Mouse (Mus musculus) CH12.LX (cell line): Measurements from ENCODE around the gene Rab12. TPM values are rescaled to one million over a fixed set of nuclear protein-coding genes. Genes with fewer than 3 reads are reported as not detected.

ENCODE experiments used
- DNase-seq: peaks from one replicate; pipeline ENCODE4 v3.0.0-alpha.2; 2013; ENCODE audit errors: extremely low read depth
- H3K27ac ChIP-seq: 2 replicates; pipeline ENCODE4 v1.5.1; 2012; ENCODE audit warnings: low read depth, mild to moderate bottlenecking, control low read depth, moderate library complexity; ENCODE audit not compliant: insufficient read depth
- H3K27me3 ChIP-seq: replicated peaks from 2 replicates; pipeline ENCODE3; 2012; ENCODE audit warnings: inconsistent platforms
- H3K36me3 ChIP-seq, 2 experiments: replicated peaks in 1 of 2; 2 replicates each; pipeline versions ENCODE3 to v1.6.1; 2012; ENCODE audit warnings: inconsistent platforms in 1 of 2, low read length in 1 of 2, mild to moderate bottlenecking in 1 of 2, mixed read lengths in 1 of 2, moderate library complexity in 1 of 2; ENCODE audit not compliant: control insufficient read depth in 1 of 2, insufficient read depth in 1 of 2
- H3K4me1 ChIP-seq, 2 experiments: 2 replicates each; pipeline ENCODE4 v1.6.1; 2012; ENCODE audit warnings: inconsistent platforms in 1 of 2, moderate library complexity in 1 of 2; ENCODE audit not compliant: insufficient read depth in 2 of 2, control insufficient read depth in 1 of 2
- H3K4me2 ChIP-seq: 2 replicates; pipeline ENCODE4 v1.6.1; 2012; ENCODE audit warnings: low read depth, mild to moderate bottlenecking, control low read depth; ENCODE audit not compliant: poor library complexity, insufficient read depth, severe bottlenecking
- H3K4me3 ChIP-seq, 3 experiments: fragments of 150-350 bp in 1 of 3; sonication (generic) in 1 of 3; replicated peaks in 1 of 3; 2 replicates each; pipeline versions ENCODE3 to v1.5.1; 2011 to 2012; ENCODE audit warnings: low read depth in 2 of 3, low read length in 2 of 3, mild to moderate bottlenecking in 2 of 3, moderate library complexity in 2 of 3, control low read depth in 1 of 3, improper control_type of control experiment in 1 of 3, inconsistent platforms in 1 of 3, mixed read lengths in 1 of 3; ENCODE audit not compliant: poor library complexity in 1 of 3
- H3K79me2 ChIP-seq: replicated peaks from 2 replicates; pipeline ENCODE4 v1.6.1; 2012; ENCODE audit warnings: mild to moderate bottlenecking, moderate library complexity; ENCODE audit not compliant: control insufficient read depth, poor library complexity, insufficient read depth, severe bottlenecking; ENCODE audit errors: extremely low read depth
- H3K9ac ChIP-seq: 2 replicates; pipeline ENCODE4 v1.6.1; 2012; ENCODE audit warnings: low read depth, mild to moderate bottlenecking, control low read depth, moderate library complexity; ENCODE audit not compliant: insufficient read depth
- H3K9me3 ChIP-seq: replicated peaks from 2 replicates; pipeline ENCODE3; 2012; ENCODE audit warnings: low read length, inconsistent platforms, mixed read lengths
- BHLHE40 ChIP-seq: IDR thresholded peaks from 2 replicates; pipeline ENCODE4 v1.6.1; 2011; ENCODE audit warnings: mild to moderate bottlenecking, low read depth, low read length, improper control_type of control experiment
- CHD1 ChIP-seq: IDR thresholded peaks from 2 replicates; pipeline ENCODE4 v1.6.1; 2012; ENCODE audit warnings: low read depth, low read length, improper control_type of control experiment, inconsistent platforms
- CHD2 ChIP-seq: IDR thresholded peaks from 2 replicates; pipeline ENCODE4 v1.6.1; 2011; ENCODE audit warnings: low read length, improper control_type of control experiment
- E2F4 ChIP-seq: IDR thresholded peaks from 2 replicates; pipeline ENCODE4 v1.6.1; 2011; ENCODE audit warnings: low read depth, low read length, improper control_type of control experiment; ENCODE audit not compliant: insufficient replicate concordance
- EP300 ChIP-seq: IDR thresholded peaks from 2 replicates; pipeline ENCODE4 v1.6.1; 2011; ENCODE audit warnings: low read length, improper control_type of control experiment
- ETS1 ChIP-seq: conservative IDR thresholded peaks from 2 replicates; pipeline ENCODE4 v1.6.1; 2012; ENCODE audit warnings: low read depth, mild to moderate bottlenecking, inconsistent platforms, low read length, improper control_type of control experiment, moderate library complexity
- GABPA ChIP-seq: IDR thresholded peaks from 2 replicates; pipeline ENCODE4 v1.6.1; 2012; ENCODE audit warnings: low read depth, low read length, improper control_type of control experiment, inconsistent platforms; ENCODE audit not compliant: insufficient replicate concordance
- HCFC1 ChIP-seq: IDR thresholded peaks from 2 replicates; pipeline ENCODE4 v1.6.1; 2012; ENCODE audit warnings: low read depth, mild to moderate bottlenecking, inconsistent platforms, low read length, improper control_type of control experiment
- IRF4 ChIP-seq: IDR thresholded peaks from 2 replicates; pipeline ENCODE4 v1.6.1; 2014; ENCODE audit warnings: low read depth, mild to moderate bottlenecking, inconsistent platforms, low read length, improper control_type of control experiment
- MAFK ChIP-seq: IDR thresholded peaks from 2 replicates; pipeline ENCODE4 v1.6.1; 2011; ENCODE audit warnings: low read length, improper control_type of control experiment; ENCODE audit not compliant: insufficient replicate concordance
- MAX ChIP-seq: IDR thresholded peaks from 2 replicates; pipeline ENCODE4 v1.6.1; 2011; ENCODE audit warnings: low read length, improper control_type of control experiment
- MAZ ChIP-seq: IDR thresholded peaks from 2 replicates; pipeline ENCODE4 v1.6.1; 2012; ENCODE audit warnings: low read depth, mild to moderate bottlenecking, inconsistent platforms, low read length, improper control_type of control experiment, moderate library complexity
- MYC ChIP-seq: IDR thresholded peaks from 2 replicates; pipeline ENCODE4 v1.6.1; 2011; ENCODE audit warnings: low read depth, mild to moderate bottlenecking, improper control_type of control experiment, low read length
- NELFE ChIP-seq: IDR thresholded peaks from 2 replicates; pipeline ENCODE4 v1.6.1; 2011; ENCODE audit warnings: low read depth, low read length, improper control_type of control experiment
- RAD21 ChIP-seq: IDR thresholded peaks from 2 replicates; pipeline ENCODE4 v1.6.1; 2011; ENCODE audit warnings: low read depth, mild to moderate bottlenecking, low read length, improper control_type of control experiment, moderate library complexity
- SIN3A ChIP-seq: IDR thresholded peaks from 2 replicates; pipeline ENCODE4 v1.6.1; 2012; ENCODE audit warnings: low read length, improper control_type of control experiment, inconsistent platforms
- SMC3 ChIP-seq: IDR thresholded peaks from 2 replicates; pipeline ENCODE4 v1.6.1; 2011; ENCODE audit warnings: low read depth, low read length, improper control_type of control experiment
- TBP ChIP-seq: conservative IDR thresholded peaks from 2 replicates; pipeline ENCODE4 v1.6.1; 2011; ENCODE audit warnings: low read depth, low read length, improper control_type of control experiment
- TCF12 ChIP-seq: IDR thresholded peaks from 2 replicates; pipeline ENCODE4 v1.6.1; 2014; ENCODE audit warnings: low read depth, mild to moderate bottlenecking, inconsistent platforms, low read length, improper control_type of control experiment
- UBTF ChIP-seq: IDR thresholded peaks from 2 replicates; pipeline ENCODE4 v1.6.1; 2012; ENCODE audit warnings: low read depth, mild to moderate bottlenecking, inconsistent platforms, low read length, improper control_type of control experiment, moderate library complexity
- USF1 ChIP-seq: IDR thresholded peaks from 2 replicates; pipeline ENCODE4 v1.6.1; 2014; ENCODE audit warnings: low read depth, mild to moderate bottlenecking, inconsistent platforms, low read length, improper control_type of control experiment
- USF2 ChIP-seq: conservative IDR thresholded peaks from 2 replicates; pipeline ENCODE4 v1.6.1; 2011; ENCODE audit warnings: low read depth, low read length, improper control_type of control experiment
- ZC3H11A ChIP-seq: IDR thresholded peaks from 2 replicates; pipeline ENCODE4 v1.6.1; 2012; ENCODE audit warnings: low read depth, mild to moderate bottlenecking, inconsistent platforms, low read length, improper control_type of control experiment
- ZKSCAN1 ChIP-seq: IDR thresholded peaks from 2 replicates; pipeline ENCODE4 v1.6.1; 2012; ENCODE audit warnings: low read depth, inconsistent platforms, low read length, improper control_type of control experiment, borderline replicate concordance
- ZMIZ1 ChIP-seq: IDR thresholded peaks from 2 replicates; pipeline ENCODE4 v1.6.1; 2012; ENCODE audit warnings: low read depth, mild to moderate bottlenecking, inconsistent platforms, low read length, improper control_type of control experiment
- ZNF384 ChIP-seq: IDR thresholded peaks from 2 replicates; pipeline ENCODE4 v1.6.1; 2012; ENCODE audit warnings: low read depth, low read length, improper control_type of control experiment, inconsistent platforms
- dilution Hi-C: fragments of 300-500 bp; cut with MboI; formaldehyde crosslinking; loops from 2 replicates; pipeline ENCODE4 v1.14.3; 2020; ENCODE audit warnings: low sequenced_read_pairs; ENCODE audit not compliant: extremely low pct_unique_long_range_greater_than_20kb, extremely low pct_ligation_motif_present
- in situ Hi-C: fragments of 300-500 bp; cut with MboI; formaldehyde crosslinking; loops from 3 replicates; pipeline ENCODE4 v1.14.3; 2019; ENCODE audit warnings: low sequenced_read_pairs, low pct_ligation_motif_present, low pct_unique_long_range_greater_than_20kb, mixed read lengths
- polyA plus RNA-seq: library from polyadenylated mRNA; unstranded; fragments of >175 nt; gene quantifications from 2 replicates; pipeline ENCODE4 v1.2.1, GENCODE M21; 2012; ENCODE audit warnings: low read depth; ENCODE audit not compliant: insufficient read length
- total RNA-seq, 2 experiments: library from RNA; depleted of rRNA; stranded (reverse); fragments of 300-350 nt in 1 of 2; fragments of >200 nt in 1 of 2; gene quantifications; 2 replicates each; pipeline ENCODE4 v1.2.3; 2012 to 2014

Gene Rab12
- total and polyA plus RNA-seq, 3 experiments, result 8.4 to 17.1 (median 13.5) TPM

- H3K27ac ChIP-seq, result no peak overlapping the region
- dilution Hi-C loops (no loop called here), in situ Hi-C loops (loop anchor here (5.0 to 10.0 kb wide), 2 partner anchors 248 to 340 kb away; no protein-coding TSS in a partner anchor)
- H3K36me3 ChIP-seq, result no peaks in the 10 kb centered on the region
- TF ChIP-seq ZKSCAN1, result no peak
- TF ChIP-seq MAFK, result no peak
- TF ChIP-seq GABPA, result no peak
- no peak for TF ChIP-seq SMC3
- no peak for TF ChIP-seq MYC
- no peak for TF ChIP-seq ETS1
- no peak for TF ChIP-seq CHD2
- TF ChIP-seq MAX, result no peak
- no peak for TF ChIP-seq HCFC1
- no peak for TF ChIP-seq EP300
- no peak for TF ChIP-seq USF2
- no peak for TF ChIP-seq RAD21
- TF ChIP-seq BHLHE40, result no peak
- TF ChIP-seq TBP, result no peak
- TF ChIP-seq NELFE, result no peak
- H3K4me2 ChIP-seq, result no peak overlapping the region
- H3K9me3 ChIP-seq, result peaks cover 5% of the 10 kb centered on the region
- no peak overlapping the region for H3K9ac ChIP-seq
- H3K27me3 ChIP-seq, result no peaks in the 10 kb centered on the region
- no peak for DNase-seq
- no peaks in the 10 kb centered on the region for H3K79me2 ChIP-seq
- H3K4me1 ChIP-seq, result peaks cover 0 to 3% of the 10 kb centered on the region in 2 experiments; a peak in 2 of 4 replicates
- no peak overlapping the region for H3K4me3 ChIP-seq
Observed at GRCm38 (mm10) chr17:66484965-66485364, 34.6 kb downstream of the Rab12 start.

- Histone ChIP-seq H3K79me2 (no peaks in the 10 kb centered on the region), H3K9me3 (peaks cover 11% of the 10 kb centered on the region), H3K4me3 (no peak overlapping the region), H3K27ac (no peak overlapping the region), H3K4me2 (no peak overlapping the region), H3K27me3 (no peaks in the 10 kb centered on the region), H3K9ac (no peak overlapping the region), H3K36me3 (no peaks in the 10 kb centered on the region), H3K4me1 (peaks cover 0 to 3% of the 10 kb centered on the region in 2 experiments; a peak in 2 of 4 replicates)
- dilution Hi-C loops, result no loop called here
- TF ChIP-seq MYC, result no peak
- TF ChIP-seq TCF12, result no peak
- TF ChIP-seq BHLHE40, result no peak
- TF ChIP-seq SMC3, result no peak
- no peak for TF ChIP-seq SIN3A
- no peak for TF ChIP-seq USF1
- TF ChIP-seq ZMIZ1, result no peak
- TF ChIP-seq E2F4, result no peak
- TF ChIP-seq IRF4, result no peak
- no peak for TF ChIP-seq MAZ
- no peak for TF ChIP-seq ZC3H11A
- TF ChIP-seq NELFE, result no peak
- TF ChIP-seq ETS1, result no peak
- TF ChIP-seq CHD1, result no peak
- TF ChIP-seq MAFK, result no peak
- TF ChIP-seq ZNF384, result no peak
- TF ChIP-seq CHD2, result no peak
- no peak for TF ChIP-seq UBTF
- no peak for TF ChIP-seq GABPA
- in situ Hi-C loops, result loop anchor here (10.0 kb wide), 1 partner anchor 339 kb away; no protein-coding TSS in a partner anchor
- DNase-seq, result no peak
Observed at GRCm38 (mm10) chr17:66483651-66484454, 35.7 kb downstream of the Rab12 start.
